Mouse (Mus musculus) urinary bladder, postnatal 14 days (tissue): Measurements from ENCODE around the gene Zfp866.
A peak's percentile ranks its signal among the peaks of the same experiment; 100 is the strongest.

Source experiments
- DNase-seq: peaks from one replicate; pipeline ENCODE4 v3.0.0; 2021; ENCODE audit warnings: low spot score

Zfp866 gene

GRCm38 (mm10) chr8:69790773-69791367 is at the start of gene Zfp866, which contains the start of gene Atp13a1:
Gene Zfp866, minus strand, starts transcription at chr8:69791178.
Gene Atp13a1, plus strand, starts transcription at chr8:69791163.
- DNase-seq = peak; percentile 91

- no peak for DNase-seq
Measured at GRCm38 (mm10) chr8:69837057-69837682, 46.2 kb upstream of the Zfp866 start.

DNA sequence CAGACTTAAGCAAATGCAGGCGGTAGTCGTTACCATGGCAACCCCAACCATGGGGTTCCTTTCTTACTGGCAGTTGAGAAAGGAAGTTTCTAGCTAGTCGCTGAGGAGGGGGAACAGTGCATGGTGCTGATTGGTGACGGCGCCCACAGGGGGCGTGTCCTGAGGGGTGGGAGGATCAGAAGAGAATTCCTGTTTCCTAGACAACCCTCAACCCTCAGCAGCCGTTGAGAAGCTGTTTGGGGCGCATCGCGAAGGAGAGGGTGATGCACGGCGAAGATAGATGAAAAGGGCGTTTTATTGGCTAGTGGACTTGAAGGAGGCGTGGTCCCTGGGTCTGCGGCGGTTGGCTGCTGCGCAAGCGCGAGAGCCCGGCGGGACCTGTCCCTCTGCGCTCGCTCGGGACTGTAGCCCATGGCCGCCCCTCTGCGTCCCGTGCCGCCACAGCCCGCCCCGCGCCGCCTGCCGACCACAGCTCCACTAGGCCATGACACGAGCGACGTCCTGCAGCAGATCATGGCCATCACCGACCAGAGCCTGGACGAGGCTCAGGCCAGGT is 41.4 kb upstream of the Zfp866 start, which contains the start of gene Pbx4:
TSS of gene Pbx4 (plus strand) at position 194 of the 556 bp plus-strand sequence.
- DNase-seq = peak; percentile 72

DNA sequence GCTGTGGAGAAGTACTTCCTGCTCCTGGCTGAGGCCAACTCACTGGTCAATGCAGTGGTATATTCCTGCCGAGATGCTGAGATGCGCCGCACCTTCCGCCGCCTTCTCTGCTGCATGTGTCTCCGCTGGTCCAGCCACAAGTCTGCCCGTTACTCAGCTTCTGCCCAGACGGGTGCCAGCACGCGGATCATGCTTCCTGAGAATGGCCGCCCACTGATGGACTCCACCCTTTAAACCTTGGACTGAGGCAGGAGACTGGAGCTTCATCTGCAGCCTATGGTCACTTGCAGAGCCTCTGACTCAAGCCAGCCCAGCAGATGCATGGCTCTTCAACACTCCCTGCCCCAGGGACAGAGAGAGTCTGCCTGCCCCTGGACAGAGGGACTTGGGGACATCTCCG is 35.4 kb upstream of the Zfp866 start:
- DNase-seq = no peak

- DNase-seq = peak; percentile 74
Measured at GRCm38 (mm10) chr8:69822386-69823191, 31.6 kb upstream of the Zfp866 start, which contains the start of gene Lpar2. Gene Lpar2, plus strand, starts transcription at chr8:69822429.

GRCm38 (mm10) chr8:69821971-69822385 is 31.0 kb upstream of the Zfp866 start:
- DNase-seq = peak; percentile 39

GRCm38 (mm10) chr8:69820466-69820865 is 29.5 kb upstream of the Zfp866 start:
- DNase-seq = no peak

- no peak for DNase-seq
Measured at GRCm38 (mm10) chr8:69815396-69815795, 24.4 kb upstream of the Zfp866 start.

- no peak for DNase-seq
Measured at GRCm38 (mm10) chr8:69814881-69815280, 23.9 kb upstream of the Zfp866 start.

- no peak for DNase-seq
Measured at GRCm38 (mm10) chr8:69809820-69810219, 18.8 kb upstream of the Zfp866 start.

DNA sequence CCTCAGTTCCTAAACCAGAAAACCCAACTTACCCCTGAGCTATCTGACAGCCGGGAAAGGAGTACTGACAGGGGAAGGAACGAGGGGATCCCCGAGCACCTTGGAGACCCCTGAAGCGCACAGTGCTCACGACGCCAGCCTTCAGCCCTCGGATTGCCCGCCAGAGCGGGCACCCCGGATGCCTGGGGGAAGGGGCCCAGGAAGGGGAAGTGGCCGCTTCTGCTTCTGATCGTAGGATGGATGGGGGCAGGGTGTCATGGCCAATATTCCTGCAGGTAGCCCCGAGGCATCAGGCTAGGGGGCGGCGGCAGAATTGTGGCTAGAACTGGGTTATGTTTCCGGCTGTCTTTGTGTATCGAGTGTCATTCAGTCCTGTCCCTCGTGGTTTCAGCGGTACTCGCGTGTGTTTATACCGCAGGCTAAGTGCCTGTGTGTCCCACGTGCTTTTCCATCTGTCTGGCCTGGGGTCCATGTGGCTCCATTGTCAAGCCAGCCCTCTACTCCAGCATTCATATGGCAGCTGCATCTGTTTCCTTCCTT is 18.0 kb upstream of the Zfp866 start:
- DNase-seq = no peak

DNA sequence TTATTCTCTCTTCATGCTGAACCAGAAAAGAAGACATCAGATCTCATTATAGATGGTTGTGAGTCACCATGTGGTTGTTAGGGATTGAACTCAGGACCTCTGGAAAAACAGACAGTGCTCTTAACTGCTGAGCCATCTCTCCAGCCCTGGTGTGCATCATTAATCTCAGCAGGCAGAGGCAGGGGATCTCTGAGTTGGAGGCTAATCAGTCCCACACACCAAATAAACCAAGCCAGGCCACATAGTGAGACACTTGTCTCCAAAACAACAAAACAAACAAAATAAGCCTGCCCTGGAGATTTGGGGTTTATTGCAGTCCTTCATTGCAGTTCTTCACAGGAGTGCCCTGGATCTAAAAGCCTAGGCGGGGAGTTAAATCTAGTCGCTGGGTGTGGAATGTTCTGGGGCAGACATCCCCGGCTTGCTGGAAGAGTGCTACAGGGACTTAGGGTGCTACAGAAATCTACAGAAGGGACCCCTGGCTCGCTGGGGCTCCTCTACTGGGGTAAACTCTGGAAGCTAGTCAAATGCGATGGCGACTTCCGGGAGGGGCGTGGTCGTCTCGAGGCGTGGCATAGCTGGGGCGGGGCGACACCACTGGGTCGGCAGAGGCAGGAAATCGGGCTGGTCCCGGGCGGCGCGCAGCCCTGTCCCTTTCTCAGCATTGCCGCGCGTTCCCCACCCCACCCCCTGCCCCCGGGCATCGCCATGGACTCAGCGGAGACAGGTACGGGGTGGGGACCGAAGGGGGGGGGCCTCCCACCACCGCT is 17.3 kb upstream of the Zfp866 start, which contains the start of gene Gmip:
TSS of gene Gmip (plus strand) at position 586 of the 770 bp plus-strand sequence.
- peak; percentile 83 for DNase-seq

DNA sequence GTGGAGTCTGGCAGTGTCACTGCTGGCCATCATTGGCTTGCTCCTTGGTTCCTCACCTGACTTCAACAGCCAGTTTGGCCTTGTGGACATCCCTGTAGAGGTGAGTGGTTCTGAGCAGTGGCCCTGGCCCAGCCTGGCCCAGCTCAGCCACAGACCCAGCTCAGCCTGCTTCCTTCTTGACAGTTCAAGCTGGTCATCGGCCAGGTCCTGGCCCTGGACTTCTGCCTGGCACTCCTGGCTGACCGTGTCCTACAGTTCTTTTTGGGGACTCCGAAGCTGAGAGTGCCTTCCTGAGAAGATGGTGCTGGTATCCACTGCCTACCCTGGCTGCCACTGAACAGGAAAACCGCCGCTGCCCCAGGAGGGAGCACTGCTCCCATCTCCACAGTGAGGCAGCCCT is 16.3 kb upstream of the Zfp866 start:
- DNase-seq = no peak

DNA sequence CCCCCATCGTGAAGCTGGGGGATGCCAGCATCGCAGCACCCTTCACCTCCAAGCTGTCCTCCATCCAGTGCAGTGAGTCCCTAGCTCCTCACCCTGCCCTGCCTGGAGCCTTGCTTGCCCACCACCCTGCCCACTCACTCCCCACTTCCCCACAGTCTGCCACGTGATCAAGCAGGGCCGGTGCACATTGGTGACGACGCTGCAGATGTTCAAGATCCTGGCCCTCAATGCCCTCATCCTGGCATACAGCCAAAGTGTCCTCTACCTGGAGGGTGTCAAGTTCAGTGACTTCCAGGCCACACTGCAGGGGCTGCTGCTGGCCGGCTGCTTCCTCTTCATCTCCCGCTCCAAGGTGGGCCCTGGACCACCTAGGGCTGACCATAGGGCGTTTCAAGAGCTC is 14.5 kb upstream of the Zfp866 start:
- no peak for DNase-seq

- no peak for DNase-seq
Measured at GRCm38 (mm10) chr8:69805086-69805485, 14.1 kb upstream of the Zfp866 start.

- DNase-seq = no peak
Measured at GRCm38 (mm10) chr8:69804537-69804936, 13.6 kb upstream of the Zfp866 start.

DNA sequence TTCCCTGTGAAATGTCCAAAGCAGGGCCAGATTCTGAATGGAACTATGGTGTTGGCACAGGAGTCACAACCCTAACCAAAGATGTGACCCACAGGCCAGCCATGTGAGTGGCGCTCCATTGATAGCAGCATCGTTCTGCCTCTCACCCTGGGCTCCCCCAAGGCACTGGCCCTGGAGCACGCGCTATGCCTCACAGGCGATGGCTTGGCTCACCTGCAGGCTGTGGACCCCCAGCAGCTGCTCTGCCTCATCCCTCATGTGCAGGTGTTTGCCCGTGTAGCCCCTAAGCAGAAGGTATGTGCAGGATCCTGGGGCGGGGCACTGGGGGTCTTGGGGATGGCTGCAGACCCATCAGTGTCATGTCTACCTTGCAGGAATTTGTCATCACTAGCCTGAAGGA is 12.4 kb upstream of the Zfp866 start:
- DNase-seq = no peak

GRCm38 (mm10) chr8:69802216-69802615 is 11.2 kb upstream of the Zfp866 start:
- DNase-seq = no peak

- peak; percentile 1 for DNase-seq
Measured at GRCm38 (mm10) chr8:69801796-69802195, 10.8 kb upstream of the Zfp866 start.

GRCm38 (mm10) chr8:69799946-69800345 is 9.0 kb upstream of the Zfp866 start:
- DNase-seq = peak; percentile 1

DNA sequence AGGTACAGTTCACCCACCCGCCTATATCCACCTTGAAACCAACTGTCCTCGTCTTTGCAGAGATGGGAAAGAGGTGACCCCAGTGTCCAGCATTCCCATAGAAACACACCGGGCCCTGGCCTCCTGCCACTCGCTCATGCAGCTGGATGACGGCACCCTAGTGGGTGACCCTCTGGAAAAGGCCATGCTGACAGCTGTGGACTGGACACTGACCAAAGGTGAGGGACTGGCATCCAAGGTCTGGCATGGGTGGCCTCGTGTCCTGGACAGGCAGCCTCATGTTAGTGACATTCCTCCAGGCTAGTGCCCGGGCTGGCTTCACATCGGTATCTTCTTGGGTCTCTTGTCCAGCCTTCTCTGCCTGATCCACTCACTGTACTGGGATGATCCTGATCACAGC is 8.3 kb upstream of the Zfp866 start:
- peak; percentile 2 for DNase-seq
